Mouse (Mus musculus) neural tube, embryonic 14.5 days (tissue): ENCODE measurements around the gene Zfyve19. TPM values are rescaled to one million over a fixed set of nuclear protein-coding genes. Genes with fewer than 3 reads are reported as not detected.
A peak's percentile ranks its signal among the peaks of the same experiment; 100 is the strongest.

Experiments used
- ATAC-seq: fragments of 200-750 bp; cut with Nextera tagmentation; 2 replicates; pipeline ENCODE4 v1.8.0; 2017; ENCODE audit warnings: low read depth, mild to moderate bottlenecking, moderate TSS enrichment, moderate library complexity
- H3K27ac ChIP-seq: fragments of 300-500 bp; sonication (generic); 2 replicates; pipeline ENCODE4 v1.5.1; 2014; ENCODE audit warnings: low read depth, mild to moderate bottlenecking, control low read depth, low read length, moderate library complexity, mixed read lengths
- H3K27me3 ChIP-seq: fragments of 300-500 bp; sonication (generic); 2 replicates; pipeline ENCODE4 v1.6.1; 2014; ENCODE audit warnings: low read length; ENCODE audit not compliant: control insufficient read depth, insufficient read depth
- H3K36me3 ChIP-seq: fragments of 300-500 bp; sonication (generic); 2 replicates; pipeline ENCODE4 v1.6.1; 2014; ENCODE audit warnings: low read length, mixed read lengths; ENCODE audit not compliant: control insufficient read depth, insufficient read depth
- H3K4me1 ChIP-seq: fragments of 300-500 bp; sonication (generic); 2 replicates; pipeline ENCODE4 v1.6.1; 2014; ENCODE audit warnings: low read length; ENCODE audit not compliant: control insufficient read depth, insufficient read depth
- H3K4me2 ChIP-seq: fragments of 300-500 bp; sonication (generic); 2 replicates; pipeline ENCODE4 v1.6.1; 2014; ENCODE audit warnings: mild to moderate bottlenecking, low read depth, low read length, control low read depth
- H3K4me3 ChIP-seq: fragments of 300-500 bp; sonication (generic); 2 replicates; pipeline ENCODE4 v1.5.1; 2014; ENCODE audit warnings: low read depth, low read length, control low read depth, mixed read lengths
- H3K9ac ChIP-seq: fragments of 300-500 bp; sonication (generic); replicated peaks from 2 replicates; pipeline ENCODE4 v1.6.1; 2014; ENCODE audit warnings: low read depth, mild to moderate bottlenecking, control low read depth, low read length, mixed read lengths
- H3K9me3 ChIP-seq: fragments of 300-500 bp; sonication (generic); 2 replicates; pipeline ENCODE4 v1.6.1; 2016; ENCODE audit warnings: low read length; ENCODE audit not compliant: control insufficient read depth
- WGBS: fragments of 180-500 bp; shearing (Covaris S2); extraction: QIAGEN DNeasy Blood & Tissue Kit; methylation state at CpG from one replicate; pipeline ENCODE4 v1.1.7; 2014; 5-methylcytosine and 5-hydroxymethylcytosine counted together
- polyA plus RNA-seq: library from polyadenylated mRNA; unstranded; fragments of >200 nt; fragmentation: Nextera tagmentation; extraction: Ambion mirVana; gene quantifications from 2 replicates; pipeline ENCODE4 v1.2.1, GENCODE M21; 2014

The Zfyve19 gene
- polyA plus RNA-seq, 1 experiment from 2014 or later = 62.4 TPM

DNA sequence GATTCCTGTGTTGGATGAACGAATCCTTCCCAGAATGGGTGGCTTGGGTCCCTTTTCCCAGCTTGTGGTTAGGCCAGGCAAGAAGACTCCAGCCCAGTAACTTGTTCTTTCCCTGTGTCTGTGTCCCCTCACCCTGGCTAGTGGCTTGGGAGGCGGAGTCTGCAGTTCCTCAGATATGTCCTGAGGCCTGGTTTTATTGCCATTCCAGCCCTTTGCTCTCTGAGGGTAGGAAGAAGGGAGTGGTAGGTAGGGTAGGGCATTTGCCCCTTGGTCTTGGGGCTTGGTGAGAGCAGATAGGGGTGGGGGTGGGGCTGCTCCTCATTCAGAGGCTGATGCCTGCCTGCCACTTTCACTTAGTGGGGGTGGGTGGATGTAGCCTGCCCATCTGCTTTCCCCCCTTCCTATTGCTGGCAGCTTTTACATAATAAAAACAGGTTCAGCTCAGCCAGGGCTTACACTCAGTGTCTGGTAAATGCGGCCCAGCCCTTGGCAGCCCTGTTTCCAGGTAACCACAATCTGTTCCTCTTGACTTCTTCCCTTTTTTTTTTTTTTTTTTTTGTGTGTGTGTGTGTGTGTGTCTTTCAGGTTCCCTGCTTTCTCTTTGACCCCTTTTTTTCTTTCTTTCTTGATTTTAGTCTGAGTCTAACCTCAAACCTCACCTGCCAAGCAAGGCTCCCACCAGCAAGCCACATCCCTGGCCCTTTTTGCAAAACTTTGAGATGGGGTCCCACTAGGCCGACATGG is 31.8 kb downstream of the Zfyve19 start:
- H3K27me3 ChIP-seq = peaks cover 42% of the 10 kb centered on the region
- no peak overlapping the region for H3K9ac ChIP-seq
- 0 out of 2 replicates have a peak, but pooled peaks cover 5% of the 10 kb centered on the region for H3K4me1 ChIP-seq

DNA sequence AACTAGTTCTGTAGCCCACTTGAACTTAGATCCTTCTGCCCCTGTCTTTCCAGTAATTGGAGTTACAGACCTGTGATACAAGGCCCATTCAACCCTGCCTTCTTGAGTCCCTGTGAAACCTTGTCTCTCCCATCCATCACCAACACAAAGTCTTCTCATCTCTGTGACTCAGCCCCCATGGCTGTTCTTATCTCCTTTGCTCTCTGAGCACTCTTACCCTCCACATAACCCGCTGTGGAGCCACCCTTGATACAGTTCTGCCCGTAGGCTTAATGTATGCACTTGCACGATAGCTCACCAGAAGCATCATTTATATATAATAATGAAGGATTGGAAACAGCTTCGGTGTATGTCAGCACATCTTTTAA is 32.4 kb downstream of the Zfyve19 start:
- Histone ChIP-seq H3K4me1 (0 out of 2 replicates have a peak, but pooled peaks cover 5% of the 10 kb centered on the region), H3K4me3 (no peak overlapping the region), H3K27me3 (peaks cover 37% of the 10 kb centered on the region), H3K9ac (no peak overlapping the region), H3K36me3 (no peaks in the 10 kb centered on the region), H3K27ac (no peak overlapping the region), H3K4me2 (no peak overlapping the region), H3K9me3 (no peaks in the 10 kb centered on the region)
- ATAC-seq = no peak
- WGBS = 93% methylated on average over 4 of the region's 4 CpGs

More for the DNA sequence above, 31.8 kb downstream of the Zfyve19 start:
- Histone ChIP-seq H3K9me3 (no peaks in the 10 kb centered on the region), H3K4me2 (no peak overlapping the region), H3K36me3 (no peaks in the 10 kb centered on the region), H3K4me3 (no peak overlapping the region), H3K27ac (no peak overlapping the region)
- ATAC-seq = no peak
- WGBS = 56% methylated on average over 4 of the region's 4 CpGs

- Histone ChIP-seq H3K4me1 (no peaks in the 10 kb centered on the region), H3K4me2 (no peak overlapping the region), H3K9me3 (no peaks in the 10 kb centered on the region), H3K27ac (no peak overlapping the region), H3K27me3 (peaks cover 20% of the 10 kb centered on the region), H3K36me3 (no peaks in the 10 kb centered on the region), H3K4me3 (no peak overlapping the region), H3K9ac (no peak overlapping the region)
- no peak for ATAC-seq
- WGBS = 87% methylated on average over 9 of the region's 9 CpGs
Measured at GRCm38 (mm10) chr2:119242548-119242947, 34.1 kb downstream of the Zfyve19 start.

DNA sequence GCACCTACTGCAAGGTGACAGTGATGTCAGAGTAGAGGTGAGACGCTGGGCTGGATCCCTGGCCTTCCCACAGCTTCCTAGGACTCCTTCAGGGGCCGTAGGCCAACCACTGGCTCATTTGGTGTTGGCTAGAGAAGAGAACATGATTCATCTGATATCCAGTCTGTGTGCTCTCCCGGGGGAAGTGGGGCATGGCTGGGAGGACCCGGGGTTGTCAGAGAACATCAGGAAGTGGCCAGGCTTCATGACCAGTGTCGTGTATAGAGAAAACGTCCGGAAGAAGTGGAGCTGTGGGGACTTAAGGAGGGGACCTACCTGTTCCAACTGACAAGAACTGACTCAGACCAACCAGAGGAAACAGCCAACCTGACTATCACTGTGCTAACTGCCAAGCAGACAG is 36.8 kb downstream of the Zfyve19 start:
- ATAC-seq = no peak
- no peak overlapping the region for H3K27ac ChIP-seq
- no peak overlapping the region for H3K9ac ChIP-seq
- no peaks in the 10 kb centered on the region for H3K27me3 ChIP-seq
- 86% methylated on average over 7 of the region's 7 CpGs for WGBS
- H3K9me3 ChIP-seq = no peaks in the 10 kb centered on the region
- no peaks in the 10 kb centered on the region for H3K4me1 ChIP-seq
- H3K4me3 ChIP-seq = no peak overlapping the region
- no peaks in the 10 kb centered on the region for H3K36me3 ChIP-seq
- H3K4me2 ChIP-seq = no peak overlapping the region

DNA sequence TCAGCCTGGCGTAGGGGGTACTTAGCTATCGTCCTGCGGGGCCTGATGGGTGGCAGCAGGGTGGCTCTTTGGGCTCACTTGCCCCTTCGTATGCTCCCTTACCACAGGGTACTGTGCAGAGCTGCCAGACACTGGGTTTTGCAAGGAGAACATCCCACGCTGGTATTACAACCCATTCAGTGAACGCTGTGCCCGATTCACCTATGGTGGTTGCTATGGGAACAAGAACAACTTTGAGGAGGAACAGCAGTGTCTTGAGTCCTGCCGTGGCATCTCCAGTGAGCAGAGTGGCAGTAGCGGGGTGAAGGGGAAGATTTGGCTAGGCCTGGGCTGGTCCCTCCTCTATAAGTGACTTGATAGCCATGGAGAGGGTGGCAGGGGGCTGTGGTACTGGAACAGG is 39.5 kb downstream of the Zfyve19 start:
- WGBS = 84% methylated on average over 9 of the region's 9 CpGs
- H3K27me3 ChIP-seq = no peaks in the 10 kb centered on the region
- no peak overlapping the region for H3K4me2 ChIP-seq
- no peak overlapping the region for H3K9ac ChIP-seq
- H3K4me1 ChIP-seq = no peaks in the 10 kb centered on the region
- H3K36me3 ChIP-seq = no peaks in the 10 kb centered on the region
- no peak overlapping the region for H3K27ac ChIP-seq
- no peak overlapping the region for H3K4me3 ChIP-seq
- H3K9me3 ChIP-seq = no peaks in the 10 kb centered on the region
- ATAC-seq = no peak

DNA sequence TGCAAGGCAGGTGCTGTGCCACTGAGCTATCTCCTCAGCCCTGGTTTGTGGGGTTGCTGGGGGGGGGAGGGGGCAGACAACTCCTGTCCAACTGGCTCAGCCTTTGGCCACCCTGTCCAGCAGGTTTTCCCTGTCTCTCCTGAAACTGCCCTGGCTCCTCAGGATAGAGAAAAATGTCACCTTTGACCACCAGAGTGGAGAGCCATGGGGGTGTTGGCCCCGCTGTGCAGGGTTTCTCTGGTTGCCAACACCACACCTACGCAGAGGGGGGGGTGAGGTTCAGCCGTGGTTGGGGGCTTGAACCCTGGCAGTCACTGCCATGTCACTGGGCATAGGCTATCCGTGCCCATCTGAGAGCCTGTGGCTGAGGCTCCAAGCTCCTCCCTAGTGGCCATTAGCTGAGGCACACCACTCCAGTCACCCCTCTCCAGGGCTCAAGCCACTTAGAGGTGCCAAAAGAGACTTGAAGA is 41.2 kb downstream of the Zfyve19 start:
- no peaks in the 10 kb centered on the region for H3K36me3 ChIP-seq
- no peak overlapping the region for H3K4me3 ChIP-seq
- ATAC-seq = no peak
- no peak overlapping the region for H3K4me2 ChIP-seq
- no peaks in the 10 kb centered on the region for H3K9me3 ChIP-seq
- no peaks in the 10 kb centered on the region for H3K27me3 ChIP-seq
- no peaks in the 10 kb centered on the region for H3K4me1 ChIP-seq
- no peak overlapping the region for H3K9ac ChIP-seq
- H3K27ac ChIP-seq = no peak overlapping the region
- WGBS = 71% methylated on average over 4 of the region's 4 CpGs

GRCm38 (mm10) chr2:119250377-119250776 is 42.0 kb downstream of the Zfyve19 start:
- H3K9me3 ChIP-seq = no peaks in the 10 kb centered on the region
- no peaks in the 10 kb centered on the region for H3K36me3 ChIP-seq
- H3K27me3 ChIP-seq = no peaks in the 10 kb centered on the region
- no peak overlapping the region for H3K4me2 ChIP-seq
- H3K27ac ChIP-seq = no peak overlapping the region
- no peak for ATAC-seq
- H3K9ac ChIP-seq = no peak overlapping the region
- no peak overlapping the region for H3K4me3 ChIP-seq
- no peaks in the 10 kb centered on the region for H3K4me1 ChIP-seq
- WGBS = 70% methylated on average over 5 of the region's 5 CpGs

GRCm38 (mm10) chr2:119250826-119251478 is 42.5 kb downstream of the Zfyve19 start:
- H3K9ac ChIP-seq = no peak overlapping the region
- no peak overlapping the region for H3K4me2 ChIP-seq
- ATAC-seq = peak; percentile 44; the same call in 1 of the 2 replicates
- H3K36me3 ChIP-seq = no peaks in the 10 kb centered on the region
- no peaks in the 10 kb centered on the region for H3K4me1 ChIP-seq
- H3K9me3 ChIP-seq = no peaks in the 10 kb centered on the region
- no peak overlapping the region for H3K27ac ChIP-seq
- H3K27me3 ChIP-seq = no peaks in the 10 kb centered on the region
- WGBS = 18% methylated on average over 11 of the region's 11 CpGs
- no peak overlapping the region for H3K4me3 ChIP-seq

- no peaks in the 10 kb centered on the region for H3K4me1 ChIP-seq
- no peak overlapping the region for H3K4me2 ChIP-seq
- no peaks in the 10 kb centered on the region for H3K9me3 ChIP-seq
- 4% methylated on average over 7 of the region's 7 CpGs for WGBS
- no peak overlapping the region for H3K27ac ChIP-seq
- no peaks in the 10 kb centered on the region for H3K36me3 ChIP-seq
- H3K27me3 ChIP-seq = no peaks in the 10 kb centered on the region
- H3K9ac ChIP-seq = no peak overlapping the region
- H3K4me3 ChIP-seq = no peak overlapping the region
- no peak for ATAC-seq
Measured at GRCm38 (mm10) chr2:119254976-119255375, 46.6 kb downstream of the Zfyve19 start.
